Mouse (Mus musculus) lung, embryonic 16.5 days (tissue): ENCODE data around the gene 1700012A03Rik. TPM values are rescaled to one million over a fixed set of nuclear protein-coding genes. Genes with fewer than 3 reads are reported as not detected.
A peak's percentile ranks its signal among the peaks of the same experiment; 100 is the strongest.

Source experiments
- ATAC-seq: fragments of 200-750 bp; cut with Nextera tagmentation; 2 replicates; pipeline ENCODE4 v1.8.0; 2017; ENCODE audit warnings: low read depth, mild to moderate bottlenecking, moderate library complexity
- H3K27ac ChIP-seq: fragments of 300-500 bp; sonication (generic); 2 replicates; pipeline ENCODE4 v1.5.1; 2014; ENCODE audit warnings: mild to moderate bottlenecking, control low read depth, low read length
- H3K27me3 ChIP-seq: fragments of 300-500 bp; sonication (generic); 2 replicates; pipeline ENCODE4 v1.6.1; 2014; ENCODE audit warnings: low read depth, low read length, mixed read lengths; ENCODE audit not compliant: control insufficient read depth, insufficient read depth
- H3K36me3 ChIP-seq: fragments of 300-500 bp; sonication (generic); 2 replicates; pipeline ENCODE4 v1.6.1; 2014; ENCODE audit warnings: low read length; ENCODE audit not compliant: control insufficient read depth, insufficient read depth
- H3K4me1 ChIP-seq: fragments of 300-500 bp; sonication (generic); replicated peaks from 2 replicates; pipeline ENCODE4 v1.6.1; 2014; ENCODE audit warnings: low read length, mixed read lengths; ENCODE audit not compliant: control insufficient read depth, insufficient read depth
- H3K4me2 ChIP-seq: fragments of 300-500 bp; sonication (generic); 2 replicates; pipeline ENCODE4 v1.6.1; 2014; ENCODE audit warnings: low read depth, low read length, control low read depth
- H3K4me3 ChIP-seq: fragments of 300-500 bp; sonication (generic); 2 replicates; pipeline ENCODE4 v1.5.1; 2014; ENCODE audit warnings: mild to moderate bottlenecking, low read length, control low read depth
- H3K9ac ChIP-seq: fragments of 300-500 bp; sonication (generic); 2 replicates; pipeline ENCODE4 v1.6.1; 2014; ENCODE audit warnings: low read length, control low read depth
- H3K9me3 ChIP-seq: fragments of 300-500 bp; sonication (generic); 2 replicates; pipeline ENCODE4 v1.6.1; 2016; ENCODE audit warnings: low read length; ENCODE audit not compliant: control insufficient read depth
- WGBS: fragments of 180-500 bp; shearing (Covaris S2); extraction: QIAGEN DNeasy Blood & Tissue Kit; methylation state at CpG from one replicate; pipeline ENCODE4 v1.1.7; 2014; 5-methylcytosine and 5-hydroxymethylcytosine counted together
- polyA plus RNA-seq: library from polyadenylated mRNA; unstranded; fragments of >200 nt; fragmentation: Nextera tagmentation; extraction: Ambion mirVana; gene quantifications from 2 replicates; pipeline ENCODE4 v1.2.1, GENCODE M21; 2015

1700012A03Rik gene
- polyA plus RNA-seq, 1 experiment from 2014 or later, result not detected

GRCm38 (mm10) chr6:32022537-32022869, 27.5 kb upstream of the 1700012A03Rik start:
- ATAC-seq, result no peak
- no peak overlapping the region for H3K4me3 ChIP-seq
- H3K4me1 ChIP-seq, result no peaks in the 10 kb centered on the region
- H3K9me3 ChIP-seq, result no peaks in the 10 kb centered on the region
- H3K9ac ChIP-seq, result no peak overlapping the region
- H3K36me3 ChIP-seq, result no peaks in the 10 kb centered on the region
- 79% methylated on average over 1 of the region's 1 CpGs for WGBS
- no peaks in the 10 kb centered on the region for H3K27me3 ChIP-seq
- H3K27ac ChIP-seq, result no peak overlapping the region
- no peak overlapping the region for H3K4me2 ChIP-seq

- H3K9me3 ChIP-seq, result no peaks in the 10 kb centered on the region
- WGBS, result 50% methylated on average over 3 of the region's 3 CpGs
- no peaks in the 10 kb centered on the region for H3K36me3 ChIP-seq
- peaks cover 3% of the 10 kb centered on the region; the same call in 1 of the 2 replicates for H3K4me1 ChIP-seq
- ATAC-seq, result no peak
- no peak overlapping the region for H3K4me2 ChIP-seq
- no peak overlapping the region for H3K9ac ChIP-seq
- H3K27ac ChIP-seq, result no peak overlapping the region
- H3K4me3 ChIP-seq, result no peak overlapping the region
- H3K27me3 ChIP-seq, result no peaks in the 10 kb centered on the region
These were observed 21.6 kb upstream of the 1700012A03Rik start for GRCm38 (mm10) chr6:32028228-32029009.

- no peaks in the 10 kb centered on the region for H3K4me1 ChIP-seq
- no peaks in the 10 kb centered on the region for H3K9me3 ChIP-seq
- ATAC-seq, result no peak
- H3K9ac ChIP-seq, result no peak overlapping the region
- H3K4me2 ChIP-seq, result no peak overlapping the region
- WGBS, result 44% methylated on average over 2 of the region's 2 CpGs
- H3K36me3 ChIP-seq, result no peaks in the 10 kb centered on the region
- no peak overlapping the region for H3K27ac ChIP-seq
- H3K27me3 ChIP-seq, result no peaks in the 10 kb centered on the region
- no peak overlapping the region for H3K4me3 ChIP-seq
These were observed 15.8 kb upstream of the 1700012A03Rik start for GRCm38 (mm10) chr6:32034226-32034625.

- no peak overlapping the region for H3K4me2 ChIP-seq
- H3K27me3 ChIP-seq, result no peaks in the 10 kb centered on the region
- ATAC-seq, result no peak
- H3K4me3 ChIP-seq, result no peak overlapping the region
- no peaks in the 10 kb centered on the region for H3K4me1 ChIP-seq
- H3K36me3 ChIP-seq, result no peaks in the 10 kb centered on the region
- no peaks in the 10 kb centered on the region for H3K9me3 ChIP-seq
- no peak overlapping the region for H3K9ac ChIP-seq
- no peak overlapping the region for H3K27ac ChIP-seq
These were observed 4.7 kb upstream of the 1700012A03Rik start for GRCm38 (mm10) chr6:32045344-32045743.

GRCm38 (mm10) chr6:32049256-32049950, 643 bp upstream of the 1700012A03Rik start:
- H3K9ac ChIP-seq, result no peak overlapping the region
- ATAC-seq, result no peak
- no peak overlapping the region for H3K4me3 ChIP-seq
- no peaks in the 10 kb centered on the region for H3K9me3 ChIP-seq
- H3K27ac ChIP-seq, result no peak overlapping the region
- no peaks in the 10 kb centered on the region for H3K4me1 ChIP-seq
- no peaks in the 10 kb centered on the region for H3K36me3 ChIP-seq
- WGBS, result 53% methylated on average over 4 of the region's 4 CpGs
- H3K27me3 ChIP-seq, result no peaks in the 10 kb centered on the region
- H3K4me2 ChIP-seq, result no peak overlapping the region

- 53% methylated on average over 6 of the region's 6 CpGs for WGBS
- H3K27ac ChIP-seq, result peak overlapping the region; percentile 30; the same call in 1 of the 2 replicates
These were observed 2.3 kb downstream of the 1700012A03Rik start for GRCm38 (mm10) chr6:32052135-32052915.

GRCm38 (mm10) chr6:32056525-32056924, 6.5 kb downstream of the 1700012A03Rik start:
- H3K4me3 ChIP-seq, result no peak overlapping the region
- 0 out of 2 replicates have a peak, but pooled peaks cover 3% of the 10 kb centered on the region for H3K9me3 ChIP-seq
- ATAC-seq, result no peak
- H3K27ac ChIP-seq, result no peak overlapping the region
- no peaks in the 10 kb centered on the region for H3K27me3 ChIP-seq
- H3K9ac ChIP-seq, result no peak overlapping the region
- WGBS, result 71% methylated on average over 2 of the region's 2 CpGs
- H3K36me3 ChIP-seq, result no peaks in the 10 kb centered on the region
- no peaks in the 10 kb centered on the region for H3K4me1 ChIP-seq
- no peak overlapping the region for H3K4me2 ChIP-seq

More at GRCm38 (mm10) chr6:32052135-32052915, 2.3 kb downstream of the 1700012A03Rik start:
- Histone ChIP-seq H3K36me3 (no peaks in the 10 kb centered on the region), H3K4me3 (no peak overlapping the region), H3K9me3 (0 out of 2 replicates have a peak, but pooled peaks cover 3% of the 10 kb centered on the region), H3K4me2 (no peak overlapping the region), H3K4me1 (no peaks in the 10 kb centered on the region), H3K9ac (no peak overlapping the region), H3K27me3 (no peaks in the 10 kb centered on the region)
- ATAC-seq, result peak; percentile 86

- H3K27ac ChIP-seq, result no peak overlapping the region
- no peaks in the 10 kb centered on the region for H3K27me3 ChIP-seq
- no peaks in the 10 kb centered on the region for H3K36me3 ChIP-seq
- no peak overlapping the region for H3K9ac ChIP-seq
- ATAC-seq, result no peak
- no peak overlapping the region for H3K4me3 ChIP-seq
- no peaks in the 10 kb centered on the region for H3K4me1 ChIP-seq
- no peak overlapping the region for H3K4me2 ChIP-seq
- H3K9me3 ChIP-seq, result 0 out of 2 replicates have a peak, but pooled peaks cover 3% of the 10 kb centered on the region
- 60% methylated on average over 2 of the region's 2 CpGs for WGBS
These were observed 8.5 kb downstream of the 1700012A03Rik start for GRCm38 (mm10) chr6:32058571-32058970.

GRCm38 (mm10) chr6:32060641-32061040, 10.6 kb downstream of the 1700012A03Rik start:
- 81% methylated on average over 2 of the region's 2 CpGs for whole genome bisulfite sequencing
- H3K4me2 ChIP-seq, result no peak overlapping the region
- no peak for ATAC-seq
- H3K9ac ChIP-seq, result no peak overlapping the region
- H3K9me3 ChIP-seq, result 0 out of 2 replicates have a peak, but pooled peaks cover 2% of the 10 kb centered on the region
- no peak overlapping the region for H3K27ac ChIP-seq
- no peak overlapping the region for H3K4me3 ChIP-seq
- no peaks in the 10 kb centered on the region for H3K36me3 ChIP-seq
- H3K4me1 ChIP-seq, result no peaks in the 10 kb centered on the region
- H3K27me3 ChIP-seq, result no peaks in the 10 kb centered on the region
